8 mouse cellular contexts compared by ENCODE assay signal in genomic region chr7:39552993-39553392, GRCm38 (mm10). TPM values are rescaled to one million over a fixed set of nuclear protein-coding genes. Genes with fewer than 3 reads are reported as not detected.
DNase-seq lines count a peak whose midpoint lies in the region; ATAC-seq lines count a peak whose summit lies in the region.

No protein-coding gene starts in this region.

- DNase-seq in hindbrain, embryonic 14.5 days (ENCODE audit: low spot score): no peak
- DNase-seq in layer of hippocampus, adult 9-11 months: no peak
- DNase-seq in lung, postnatal 4 days: no peak

- no peak for ATAC-seq in megakaryocyte, adult 5-6 weeks (ENCODE audit: poor library complexity, severe bottlenecking)
- ATAC-seq in embryonic facial prominence, embryonic 12.5 days (ENCODE audit: insufficient number of reproducible peaks, insufficient read depth, low FRiP score, low TSS enrichment): no peak
- ATAC-seq in hindbrain, embryonic 14.5 days (ENCODE audit: low FRiP score): no peak
- 0 out of 2 replicates have a peak, but pooled peaks have one; percentile 0 for ATAC-seq in midbrain, embryonic 15.5 days (replicated peaks)
- ATAC-seq in cerebellum, adult (ENCODE audit: insufficient number of reproducible peaks, low FRiP score, low TSS enrichment): no peak

- H3K4me1 ChIP-seq in megakaryocyte, embryonic 14.5 days: peaks cover 5% of the 10 kb centered on the region
- H3K4me1 ChIP-seq in embryonic facial prominence, embryonic 12.5 days: peaks cover 6% of the 10 kb centered on the region; the same call in 1 of the 2 replicates
- H3K4me1 ChIP-seq in hindbrain, embryonic 14.5 days (replicated peaks; ENCODE audit: control insufficient read depth, insufficient read depth, low read length): peaks cover 17% of the 10 kb centered on the region
- peaks cover 20% of the 10 kb centered on the region for H3K4me1 ChIP-seq in midbrain, embryonic 15.5 days

- no peaks in the 10 kb centered on the region for H3K9me3 ChIP-seq in megakaryocyte, embryonic 14.5 days
- H3K9me3 ChIP-seq in embryonic facial prominence, embryonic 12.5 days: no peaks in the 10 kb centered on the region
- H3K9me3 ChIP-seq in hindbrain, embryonic 14.5 days (ENCODE audit: control insufficient read depth, low read length): no peaks in the 10 kb centered on the region
- no peaks in the 10 kb centered on the region for H3K9me3 ChIP-seq in midbrain, embryonic 15.5 days

- 0 out of 2 replicates have a peak overlapping the region, but pooled peaks have one; percentile 95 for H3K27ac ChIP-seq in embryonic facial prominence, embryonic 12.5 days
- no peak overlapping the region for H3K27ac ChIP-seq in hindbrain, embryonic 14.5 days
- peak overlapping the region; percentile 96; the same call in 1 of the 2 replicates for H3K27ac ChIP-seq in midbrain, embryonic 15.5 days

- WGBS in embryonic facial prominence, embryonic 12.5 days: 15% methylated on average over 5 of the region's 5 CpGs
- WGBS in hindbrain, embryonic 14.5 days: 22% methylated on average over 5 of the region's 5 CpGs
- WGBS in midbrain, embryonic 15.5 days: 24% methylated on average over 5 of the region's 5 CpGs

- no peaks in the 10 kb centered on the region for H3K27me3 ChIP-seq in megakaryocyte, embryonic 14.5 days (replicated peaks)
- H3K27me3 ChIP-seq in embryonic facial prominence, embryonic 12.5 days: no peaks in the 10 kb centered on the region
- no peaks in the 10 kb centered on the region for H3K27me3 ChIP-seq in hindbrain, embryonic 14.5 days (ENCODE audit: control insufficient read depth, insufficient read depth, low read length)
- H3K27me3 ChIP-seq in midbrain, embryonic 15.5 days (replicated peaks): no peaks in the 10 kb centered on the region

- peak overlapping the region; percentile 62 for H3K4me2 ChIP-seq in embryonic facial prominence, embryonic 12.5 days (replicated peaks)
- peak overlapping the region; percentile 75 for H3K4me2 ChIP-seq in hindbrain, embryonic 14.5 days (replicated peaks)
- peak overlapping the region; percentile 57 for H3K4me2 ChIP-seq in midbrain, embryonic 15.5 days

- H3K36me3 ChIP-seq in megakaryocyte, embryonic 14.5 days (replicated peaks; ENCODE audit: low read length): peaks cover 22% of the 10 kb centered on the region
- H3K36me3 ChIP-seq in embryonic facial prominence, embryonic 12.5 days: peaks cover 14% of the 10 kb centered on the region
- H3K36me3 ChIP-seq in hindbrain, embryonic 14.5 days (replicated peaks; ENCODE audit: control insufficient read depth, insufficient read depth): peaks cover 18% of the 10 kb centered on the region
- H3K36me3 ChIP-seq in midbrain, embryonic 15.5 days (replicated peaks): peaks cover 11% of the 10 kb centered on the region; the same call in 1 of the 2 replicates

- H3K9ac ChIP-seq in embryonic facial prominence, embryonic 12.5 days: peak overlapping the region; percentile 54
- H3K9ac ChIP-seq in hindbrain, embryonic 14.5 days: peak overlapping the region; percentile 78
- 0 out of 2 replicates have a peak overlapping the region, but pooled peaks have one; percentile 92 for H3K9ac ChIP-seq in midbrain, embryonic 15.5 days

- peak overlapping the region; percentile 96 for H3K4me3 ChIP-seq in megakaryocyte, embryonic 14.5 days (replicated peaks)
- H3K4me3 ChIP-seq in embryonic facial prominence, embryonic 12.5 days: peak overlapping the region; percentile 73
- H3K4me3 ChIP-seq in hindbrain, embryonic 14.5 days (replicated peaks; ENCODE audit: low read length): peak overlapping the region; percentile 81
- H3K4me3 ChIP-seq in midbrain, embryonic 15.5 days: peak overlapping the region; percentile 85

RNA-seq across cellular contexts. Expression of gene Zfp619, which starts 35.4 kb away (rescaled TPM):
- not detected in 2 replicates for polyA plus RNA-seq in megakaryocyte, embryonic 14.5 days (2012; ENCODE audit: insufficient read depth, low replicate concordance)
- 4.7 and 4.9 TPM in 2 replicates for total RNA-seq in megakaryocyte, adult 5-6 weeks (2015)
- 2.6 and 3.9 TPM in 2 replicates for total RNA-seq in megakaryocyte, adult 5-6 weeks (2017)
- 3.2 and 3.3 TPM in 2 replicates for polyA plus RNA-seq in embryonic facial prominence, embryonic 12.5 days (2016; fragmentation: Nextera tagmentation; extraction: Ambion mirVana)
- polyA plus RNA-seq in hindbrain, embryonic 14.5 days (2014; fragmentation: Nextera tagmentation; extraction: Ambion mirVana): 3.4 and 4.7 TPM in 2 replicates
- 3.9 TPM in 2 replicates for polyA plus RNA-seq in midbrain, embryonic 15.5 days (2015; fragmentation: Nextera tagmentation; extraction: Ambion mirVana)
